Mouse (Mus musculus): ENCODE data around the gene Mtcl1.

DNA sequence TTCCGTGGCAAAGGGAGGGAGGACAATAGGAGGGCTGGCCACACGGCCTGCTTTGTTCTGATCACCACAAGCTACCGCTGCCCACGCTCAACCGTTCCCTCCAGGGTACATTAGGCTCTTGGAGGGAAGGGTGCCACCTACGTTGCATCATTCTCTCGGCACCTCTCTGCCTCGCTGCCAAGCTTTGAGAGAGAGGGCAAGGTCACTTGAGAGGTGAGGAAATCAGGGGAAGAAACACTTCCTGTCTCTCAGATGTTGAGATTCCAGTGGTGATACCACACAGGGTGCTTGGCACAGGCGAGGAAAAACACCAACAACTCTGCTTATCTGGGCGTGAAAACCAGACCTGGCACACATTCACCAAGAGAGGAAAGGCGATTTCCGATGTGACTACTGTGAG, 108.8 kb downstream of the Mtcl1 start:
- TF ChIP-seq CTCF (IDR thresholded peaks at IDR 0.05; ENCODE audit: borderline replicate concordance, control insufficient read depth, extremely low read depth, insufficient read depth, low read length, poor library complexity) (no peak), POLR2A (IDR thresholded peaks at IDR 0.05; ENCODE audit: control insufficient read depth, extremely low read depth, insufficient read depth, low read length, poor library complexity) (no peak)
